In genomic region chr6:86847816-86848215, GRCm38 (mm10) we compare ENCODE assay signal across 9 mouse cellular contexts. TPM values are rescaled to one million over a fixed set of nuclear protein-coding genes. Genes with fewer than 3 reads are reported as not detected.
DNase-seq lines count a peak whose midpoint lies in the region; ATAC-seq lines count a peak whose summit lies in the region.
"Had no signal": no experiment of that assay in that cellular context is flagged by ENCODE, and none has a peak within 500 bp of the region (broad histone marks: within the 10 kb centered on the region; RNA-seq: fewer than 3 reads in every experiment).

No protein-coding gene starts in this region.

- ATAC-seq in kidney, embryonic 14.5 days (ENCODE audit: low FRiP score, low TSS enrichment), result no peak
- peak; percentile 5 for ATAC-seq in activated CD4-positive, CD25-positive, alpha-beta regulatory T cell, adult 4 months
- no peak for ATAC-seq in hindbrain, embryonic 14.5 days (ENCODE audit: low FRiP score)
- ATAC-seq in midbrain, embryonic 12.5 days (ENCODE audit: low FRiP score, low read depth), result no peak

- H3K9ac ChIP-seq in kidney, embryonic 14.5 days (ENCODE audit: low read depth, low read length), result no peak overlapping the region
- H3K9ac ChIP-seq in hindbrain, embryonic 14.5 days, result peak overlapping the region; percentile 88; the same call in 1 of the 2 replicates
- H3K9ac ChIP-seq in midbrain, embryonic 12.5 days (replicated peaks), result no peak overlapping the region

- H3K36me3 ChIP-seq in kidney, embryonic 14.5 days (ENCODE audit: control insufficient read depth, insufficient read depth, low read length), result no peaks in the 10 kb centered on the region
- no peaks in the 10 kb centered on the region for H3K36me3 ChIP-seq in hindbrain, embryonic 14.5 days (replicated peaks; ENCODE audit: control insufficient read depth, insufficient read depth)
- H3K36me3 ChIP-seq in midbrain, embryonic 12.5 days, result no peaks in the 10 kb centered on the region

- no peaks in the 10 kb centered on the region for H3K27me3 ChIP-seq in kidney, embryonic 14.5 days (ENCODE audit: control insufficient read depth, insufficient read depth, low read length)
- H3K27me3 ChIP-seq in hindbrain, embryonic 14.5 days (ENCODE audit: control insufficient read depth, insufficient read depth, low read length), result no peaks in the 10 kb centered on the region
- no peaks in the 10 kb centered on the region for H3K27me3 ChIP-seq in midbrain, embryonic 12.5 days

- WGBS in kidney, embryonic 14.5 days, result 91% methylated on average over 8 of the region's 8 CpGs
- 96% methylated on average over 8 of the region's 8 CpGs for WGBS in hindbrain, embryonic 14.5 days
- WGBS in midbrain, embryonic 12.5 days, result 94% methylated on average over 8 of the region's 8 CpGs

- H3K4me2 ChIP-seq in kidney, embryonic 14.5 days (replicated peaks; ENCODE audit: low read depth, low read length), result no peak overlapping the region
- peak overlapping the region; percentile 53 for H3K4me2 ChIP-seq in hindbrain, embryonic 14.5 days (replicated peaks)
- H3K4me2 ChIP-seq in midbrain, embryonic 12.5 days (replicated peaks), result peak overlapping the region; percentile 76

- H3K9me3 ChIP-seq in kidney, embryonic 14.5 days (ENCODE audit: control insufficient read depth, low read length), result no peaks in the 10 kb centered on the region
- no peaks in the 10 kb centered on the region for H3K9me3 ChIP-seq in hindbrain, embryonic 14.5 days (ENCODE audit: control insufficient read depth, low read length)
- no peaks in the 10 kb centered on the region for H3K9me3 ChIP-seq in midbrain, embryonic 12.5 days

- H3K4me3 ChIP-seq in kidney, embryonic 14.5 days (ENCODE audit: low read length), result peak overlapping the region; percentile 74; the same call in 1 of the 2 replicates
- H3K4me3 ChIP-seq in hindbrain, embryonic 14.5 days (replicated peaks; ENCODE audit: low read length), result peak overlapping the region; percentile 90; the same call in 1 of the 2 replicates
- peak overlapping the region; percentile 85 for H3K4me3 ChIP-seq in midbrain, embryonic 12.5 days

- H3K27ac ChIP-seq in kidney, embryonic 14.5 days (ENCODE audit: low read depth, low read length), result no peak overlapping the region
- H3K27ac ChIP-seq in hindbrain, embryonic 14.5 days, result peak overlapping the region; percentile 98; the same call in 1 of the 2 replicates
- H3K27ac ChIP-seq in midbrain, embryonic 12.5 days (replicated peaks), result no peak overlapping the region

- DNase-seq in kidney, adult 11 months, result no peak
- DNase-seq in hindbrain, embryonic 14.5 days (ENCODE audit: low spot score), result no peak
- no peak for DNase-seq in frontal cortex, postnatal 14 days (ENCODE audit: low spot score in 2 of 2)
- DNase-seq in MN1 (ENCODE audit: low spot score), result no peak
- no peak for DNase-seq in layer of hippocampus, adult 18-20 months (ENCODE audit: low spot score in 2 of 2)
- DNase-seq: thymus, postnatal 4 days had no signal

- peaks cover 22% of the 10 kb centered on the region for H3K4me1 ChIP-seq in kidney, embryonic 14.5 days (ENCODE audit: control insufficient read depth, insufficient read depth, low read length)
- H3K4me1 ChIP-seq in hindbrain, embryonic 14.5 days (replicated peaks; ENCODE audit: control insufficient read depth, insufficient read depth, low read length), result peaks cover 28% of the 10 kb centered on the region
- peaks cover 32% of the 10 kb centered on the region for H3K4me1 ChIP-seq in midbrain, embryonic 12.5 days

RNA-seq across cellular contexts. Expression of gene Aak1, which starts 1.5 kb away (rescaled TPM):
- polyA plus RNA-seq in kidney, embryonic 14.5 days (2014; fragmentation: Nextera tagmentation; extraction: Ambion mirVana), result 11.2 and 18.2 TPM in 2 replicates
- polyA plus RNA-seq in activated CD4-positive, CD25-positive, alpha-beta regulatory T cell, adult 4 months (2017; shearing (Covaris generic)), result 10 to 100 TPM; 20.8 to 23.4 TPM
- polyA plus RNA-seq in hindbrain, embryonic 14.5 days (2014; fragmentation: Nextera tagmentation; extraction: Ambion mirVana), result 49.8 and 52.7 TPM in 2 replicates
- 30.6 and 35.8 TPM in 2 replicates for polyA plus RNA-seq in midbrain, embryonic 12.5 days (2016; fragmentation: Nextera tagmentation; extraction: Ambion mirVana)
- 100 to 1,000 TPM; 414 to 457 TPM for total RNA-seq in layer of hippocampus, adult 18-20 months (2021)

RNA-seq across cellular contexts. Expression of gene Anxa4, which starts 54.4 kb away (rescaled TPM):
- 28.1 and 34.7 TPM in 2 replicates for polyA plus RNA-seq in kidney, embryonic 14.5 days (2014; fragmentation: Nextera tagmentation; extraction: Ambion mirVana)
- 10 to 100 TPM; 25.2 to 29.7 TPM for polyA plus RNA-seq in activated CD4-positive, CD25-positive, alpha-beta regulatory T cell, adult 4 months (2017; shearing (Covaris generic))
- 5.2 and 5.7 TPM in 2 replicates for polyA plus RNA-seq in hindbrain, embryonic 14.5 days (2014; fragmentation: Nextera tagmentation; extraction: Ambion mirVana)
- polyA plus RNA-seq in midbrain, embryonic 12.5 days (2016; fragmentation: Nextera tagmentation; extraction: Ambion mirVana), result 6.1 and 6.2 TPM in 2 replicates
- 1 to 10 TPM; 6.7 to 7.2 TPM for total RNA-seq in layer of hippocampus, adult 18-20 months (2021)
